Comparison of ENCODE assay signal across 27 mouse cellular contexts in the genomic region with DNA sequence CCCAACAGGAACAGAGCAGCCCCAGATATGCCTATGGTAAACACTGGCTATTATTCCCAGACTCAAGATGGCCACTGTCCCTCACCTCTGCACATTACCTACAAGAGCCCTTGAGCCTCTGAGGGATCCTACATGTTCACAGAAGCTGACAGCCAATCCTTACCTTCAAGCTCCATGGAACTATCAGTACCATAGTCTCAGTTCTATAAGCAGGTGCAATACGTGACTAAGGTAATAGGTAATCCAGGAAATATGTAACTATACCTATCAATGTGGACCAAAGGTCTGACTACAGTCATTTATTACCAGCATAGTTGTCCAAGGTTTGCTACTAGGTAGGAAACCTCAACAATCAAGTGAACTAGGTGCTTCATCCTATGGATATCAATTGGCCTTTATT. TPM values are rescaled to one million over a fixed set of nuclear protein-coding genes. Genes with fewer than 3 reads are reported as not detected.
DNase-seq lines count a peak whose midpoint lies in the region; ATAC-seq and TF ChIP-seq lines count a peak whose summit lies in the region.
"Had no signal": no experiment of that assay in that cellular context is flagged by ENCODE, and none has a peak within 500 bp of the region (broad histone marks: within the 10 kb centered on the region; RNA-seq: fewer than 3 reads in every experiment).

No protein-coding gene starts in this region.

- no peak overlapping the region for H3K9ac ChIP-seq in intestine, embryonic 15.5 days
- H3K9ac ChIP-seq in intestine, embryonic 16.5 days (ENCODE audit: low read depth, low read length): no peak overlapping the region
- no peak overlapping the region for H3K9ac ChIP-seq in intestine, postnatal 0 days (ENCODE audit: low read depth, low read length)

- no peak for DNase-seq in spleen, adult 12 weeks (ENCODE audit: low spot score)
- DNase-seq in embryo, embryonic 10.5 days (ENCODE audit: low spot score): no peak
- DNase-seq: adrenal gland, adult 2 months; adrenal gland, adult 8-10 months; adrenal gland, postnatal 10 days; adrenal gland, postnatal 14 days; adrenal gland, postnatal 25 days; adrenal gland, postnatal 36 days; B cell, adult 2 months; cerebellum, adult 11 months; cerebellum, adult 11-12 months; cerebellum, adult 18-20 months had no signal

- peak; percentile 77 for ATAC-seq in intestine, embryonic 15.5 days
- peak; percentile 88 for ATAC-seq in intestine, embryonic 16.5 days
- ATAC-seq in intestine, postnatal 0 days: peak; percentile 86
- ATAC-seq in megakaryocyte-erythroid progenitor cell, adult 5-6 weeks (replicated peaks; ENCODE audit: low FRiP score, low TSS enrichment, poor library complexity, severe bottlenecking): no peak
- ATAC-seq: activated CD4-positive, CD25-positive, alpha-beta regulatory T cell, adult 4 months; CD4-positive, CD25-positive, alpha-beta regulatory T cell, adult 4 months; Patski had no signal

- no peak overlapping the region for H3K4me2 ChIP-seq in intestine, embryonic 15.5 days (replicated peaks)
- H3K4me2 ChIP-seq in intestine, embryonic 16.5 days (ENCODE audit: low read depth, low read length): no peak overlapping the region
- H3K4me2 ChIP-seq in intestine, postnatal 0 days (replicated peaks; ENCODE audit: low read depth): no peak overlapping the region

- no peaks in the 10 kb centered on the region for H3K27me3 ChIP-seq in intestine, embryonic 15.5 days (replicated peaks)
- no peaks in the 10 kb centered on the region for H3K27me3 ChIP-seq in intestine, embryonic 16.5 days (replicated peaks; ENCODE audit: control insufficient read depth, insufficient read depth, low read length)
- H3K27me3 ChIP-seq in intestine, postnatal 0 days (replicated peaks; ENCODE audit: control insufficient read depth, insufficient read depth, low read length): no peaks in the 10 kb centered on the region
- H3K27me3 ChIP-seq: CH12.LX, Patski had no signal

- TF ChIP-seq CTCF in intestine, postnatal 0 days (IDR thresholded peaks at IDR 0.05; ENCODE audit: low read depth): no peak

- H3K4me3 ChIP-seq in intestine, embryonic 15.5 days (replicated peaks): no peak overlapping the region
- H3K4me3 ChIP-seq in intestine, embryonic 16.5 days (ENCODE audit: low read length): no peak overlapping the region
- no peak overlapping the region for H3K4me3 ChIP-seq in intestine, postnatal 0 days (ENCODE audit: low read depth, low read length)

- no peaks in the 10 kb centered on the region for H3K9me3 ChIP-seq in intestine, embryonic 15.5 days
- H3K9me3 ChIP-seq in intestine, embryonic 16.5 days (ENCODE audit: control insufficient read depth, low read length): no peaks in the 10 kb centered on the region
- no peaks in the 10 kb centered on the region for H3K9me3 ChIP-seq in intestine, postnatal 0 days (ENCODE audit: control insufficient read depth)
- H3K9me3 ChIP-seq: G1E had no signal

- H3K4me1 ChIP-seq in intestine, embryonic 15.5 days (replicated peaks): no peaks in the 10 kb centered on the region
- H3K4me1 ChIP-seq in intestine, embryonic 16.5 days (ENCODE audit: control insufficient read depth, insufficient read depth, low read length): no peaks in the 10 kb centered on the region
- no peaks in the 10 kb centered on the region for H3K4me1 ChIP-seq in intestine, postnatal 0 days (replicated peaks; ENCODE audit: control insufficient read depth, insufficient read depth, low read length)

- WGBS in intestine, embryonic 15.5 days: 56% methylated on average over 1 of the region's 1 CpGs
- 59% methylated on average over 1 of the region's 1 CpGs for WGBS in intestine, embryonic 16.5 days
- 39% methylated on average over 1 of the region's 1 CpGs for WGBS in intestine, postnatal 0 days

- no peak overlapping the region for H3K27ac ChIP-seq in intestine, embryonic 15.5 days
- no peak overlapping the region for H3K27ac ChIP-seq in intestine, embryonic 16.5 days (ENCODE audit: low read length)
- no peak overlapping the region; the same call in 1 of the 2 replicates for H3K27ac ChIP-seq in intestine, postnatal 0 days (ENCODE audit: low read depth, low read length)

- H3K36me3 ChIP-seq in intestine, embryonic 15.5 days: no peaks in the 10 kb centered on the region
- no peaks in the 10 kb centered on the region for H3K36me3 ChIP-seq in intestine, embryonic 16.5 days (ENCODE audit: control insufficient read depth, insufficient read depth, low read length)
- no peaks in the 10 kb centered on the region for H3K36me3 ChIP-seq in intestine, postnatal 0 days (ENCODE audit: control insufficient read depth, insufficient read depth)
- H3K36me3 ChIP-seq: G1E had no signal

RNA-seq across cellular contexts. Expression of a gene that starts 1.1 kb away (rescaled TPM):
- polyA plus RNA-seq in intestine, embryonic 15.5 days (2015; fragmentation: Nextera tagmentation; extraction: Ambion mirVana): not detected in 2 replicates
- polyA plus RNA-seq in intestine, embryonic 16.5 days (2015; fragmentation: Nextera tagmentation; extraction: Ambion mirVana): 0.20 TPM in 1 of 2 replicates, not detected in the other
- 0.43 TPM in 1 of 2 replicates, not detected in the other for polyA plus RNA-seq in intestine, postnatal 0 days (2015; fragmentation: Nextera tagmentation; extraction: Ambion mirVana)
- total RNA-seq in megakaryocyte-erythroid progenitor cell, adult 5-6 weeks (2014; fragmentation: Nextera tagmentation): not detected in 2 replicates
- not detected in 2 replicates for total RNA-seq in megakaryocyte-erythroid progenitor cell, adult 5-6 weeks (2017)
- total RNA-seq: adrenal gland, adult 18-20 months; adrenal gland, adult 2 months; adrenal gland, adult 8-10 months; adrenal gland, postnatal 10 days; adrenal gland, postnatal 14 days; adrenal gland, postnatal 25 days; adrenal gland, postnatal 36 days; adrenal gland, postnatal 4 days; CH12.LX; ES-E14; G1E; MEL had no signal
- polyA plus RNA-seq: activated CD4-positive, CD25-positive, alpha-beta regulatory T cell, adult 4 months; adrenal gland, adult 2 months; brain, embryonic 14.5 days; C2C12; CD4-positive, CD25-positive, alpha-beta regulatory T cell, adult 4 months; G1E; Patski had no signal
